Mouse (Mus musculus): ENCODE results near the gene Gm3233. TPM values are rescaled to one million over a fixed set of nuclear protein-coding genes. Genes with fewer than 3 reads are reported as not detected.
"Not testable (repeated sequence)": the region's sequence is repeated elsewhere in the genome, so short reads cannot be mapped to it uniquely, and the experiment has no call there.

Gene Gm3233
- polyA plus RNA-seq, 1 experiment, result not detected

GRCm38 (mm10) chr10:77794976-77795375 lies 35.5 kb upstream of the Gm3233 start, which contains the start of gene Gm9639:
Gene Gm9639 (minus strand): TSS chr10:77795076.
- H3K27me3 ChIP-seq (ENCODE audit: control insufficient read depth, insufficient read depth, insufficient read length), result peaks cover 14% of the 10 kb centered on the region
- H3K4me3 ChIP-seq, result no peak within 1 kb of the TSS
- H3K79me2 ChIP-seq (ENCODE audit: control insufficient read depth, insufficient read depth), result no peaks in the 10 kb centered on the region
- TF ChIP-seq POLR2A (IDR thresholded peaks at IDR 0.05; ENCODE audit: insufficient read length, low read depth) (no peak), SRF (IDR thresholded peaks at IDR 0.05; ENCODE audit: control insufficient read depth, insufficient read length, low read depth) (no peak), E2F4 (IDR thresholded peaks at IDR 0.05; ENCODE audit: insufficient read depth) (no peak), USF1 (IDR thresholded peaks at IDR 0.05; ENCODE audit: low read depth) (no peak), TCF3 (IDR thresholded peaks at IDR 0.05; ENCODE audit: insufficient read length, low read depth) (no peak), CEBPB (IDR thresholded peaks at IDR 0.05; ENCODE audit: insufficient read depth, poor library complexity, severe bottlenecking) (no peak), POLR2AphosphoS2 (IDR thresholded peaks at IDR 0.05; ENCODE audit: insufficient read length, low read depth) (no peak), MYOD1 (IDR thresholded peaks at IDR 0.05; ENCODE audit: control insufficient read depth in 1 of 3, insufficient read length in 2 of 3, low read depth in 2 of 3) (no peak)
- H3K36me3 ChIP-seq (ENCODE audit: control insufficient read depth, insufficient read depth), result no peaks in the 10 kb centered on the region
- no peak within 1 kb of the TSS for H3ac ChIP-seq (ENCODE audit: control insufficient read depth, insufficient read length)
- no peak within 1 kb of the TSS for H3K4me2 ChIP-seq (ENCODE audit: low read depth)

- H3K36me3 ChIP-seq (ENCODE audit: control insufficient read depth, insufficient read depth), result no peaks in the 10 kb centered on the region
- no peaks in the 10 kb centered on the region for H3K79me2 ChIP-seq (ENCODE audit: control insufficient read depth, insufficient read depth)
- TF ChIP-seq REST (IDR thresholded peaks at IDR 0.05; ENCODE audit: insufficient read depth, insufficient read length), result no peak
- peaks cover 6% of the 10 kb centered on the region for H3K27me3 ChIP-seq (ENCODE audit: control insufficient read depth, insufficient read depth, insufficient read length)
- no peak overlapping the region for H3K4me3 ChIP-seq
- H3ac ChIP-seq (ENCODE audit: control insufficient read depth, insufficient read length), result no peak overlapping the region
- H3K4me2 ChIP-seq (ENCODE audit: low read depth), result no peak overlapping the region
These were observed 29.1 kb upstream of the Gm3233 start for GRCm38 (mm10) chr10:77788621-77789020.

GRCm38 (mm10) chr10:77787876-77788275 lies 28.4 kb upstream of the Gm3233 start, which contains the start of gene Gm7137:
Gene Gm7137 (minus strand): TSS chr10:77788200.
- not testable (repeated sequence) for H3ac ChIP-seq (ENCODE audit: control insufficient read depth, insufficient read length); H3K4me2 ChIP-seq (ENCODE audit: low read depth); H3K4me3 ChIP-seq; H3K79me2 ChIP-seq (ENCODE audit: control insufficient read depth, insufficient read depth); H3K36me3 ChIP-seq (ENCODE audit: control insufficient read depth, insufficient read depth); H3K27me3 ChIP-seq (ENCODE audit: control insufficient read depth, insufficient read depth, insufficient read length)
- TF ChIP-seq MYOG (IDR thresholded peaks at IDR 0.05; ENCODE audit: control insufficient read depth in 1 of 3, insufficient read depth in 1 of 3, insufficient read length in 2 of 3, low read depth in 2 of 3) (peak in 1 of 3 experiments; percentile 45), TCF3 (IDR thresholded peaks at IDR 0.05; ENCODE audit: insufficient read length, low read depth) (peak; percentile 49), MYOD1 (IDR thresholded peaks at IDR 0.05; ENCODE audit: control insufficient read depth in 1 of 3, insufficient read length in 2 of 3, low read depth in 2 of 3) (peak in 2 of 3 experiments; percentile 16 to 56)

GRCm38 (mm10) chr10:77783396-77783795 lies 23.9 kb upstream of the Gm3233 start:
- not testable (repeated sequence) for H3K27me3 ChIP-seq (ENCODE audit: control insufficient read depth, insufficient read depth, insufficient read length); H3K4me3 ChIP-seq; H3ac ChIP-seq (ENCODE audit: control insufficient read depth, insufficient read length); H3K79me2 ChIP-seq (ENCODE audit: control insufficient read depth, insufficient read depth); H3K36me3 ChIP-seq (ENCODE audit: control insufficient read depth, insufficient read depth); H3K4me2 ChIP-seq (ENCODE audit: low read depth)

GRCm38 (mm10) chr10:77782442-77782841 lies 23.0 kb upstream of the Gm3233 start, which contains the start of gene Gm3250:
Gene Gm3250 (minus strand): TSS chr10:77782542.
- H3K4me3 ChIP-seq; H3K4me2 ChIP-seq (ENCODE audit: low read depth); H3K79me2 ChIP-seq (ENCODE audit: control insufficient read depth, insufficient read depth); H3ac ChIP-seq (ENCODE audit: control insufficient read depth, insufficient read length); H3K36me3 ChIP-seq (ENCODE audit: control insufficient read depth, insufficient read depth); H3K27me3 ChIP-seq (ENCODE audit: control insufficient read depth, insufficient read depth, insufficient read length): not testable (repeated sequence)

- H3K4me2 ChIP-seq (ENCODE audit: low read depth); H3K79me2 ChIP-seq (ENCODE audit: control insufficient read depth, insufficient read depth); H3K36me3 ChIP-seq (ENCODE audit: control insufficient read depth, insufficient read depth); H3K27me3 ChIP-seq (ENCODE audit: control insufficient read depth, insufficient read depth, insufficient read length); H3ac ChIP-seq (ENCODE audit: control insufficient read depth, insufficient read length); H3K4me3 ChIP-seq: not testable (repeated sequence)
These were observed 17.4 kb upstream of the Gm3233 start, which contains the start of gene Gm7138 for GRCm38 (mm10) chr10:77776844-77777243. Gene Gm7138 (minus strand): TSS chr10:77776944.

- not testable (repeated sequence) for H3K4me2 ChIP-seq (ENCODE audit: low read depth); H3K4me3 ChIP-seq; H3K36me3 ChIP-seq (ENCODE audit: control insufficient read depth, insufficient read depth)
These were observed 12.7 kb upstream of the Gm3233 start for GRCm38 (mm10) chr10:77772142-77772541.

GRCm38 (mm10) chr10:77771225-77771624 lies 11.7 kb upstream of the Gm3233 start, which contains the start of gene Gm3238:
Gene Gm3238 (minus strand): TSS chr10:77771325.
- not testable (repeated sequence) for H3K27me3 ChIP-seq (ENCODE audit: control insufficient read depth, insufficient read depth, insufficient read length); H3K79me2 ChIP-seq (ENCODE audit: control insufficient read depth, insufficient read depth); H3ac ChIP-seq (ENCODE audit: control insufficient read depth, insufficient read length)

More at GRCm38 (mm10) chr10:77772142-77772541, 12.7 kb upstream of the Gm3233 start:
- H3K79me2 ChIP-seq (ENCODE audit: control insufficient read depth, insufficient read depth); H3K27me3 ChIP-seq (ENCODE audit: control insufficient read depth, insufficient read depth, insufficient read length); H3ac ChIP-seq (ENCODE audit: control insufficient read depth, insufficient read length): not testable (repeated sequence)

More at GRCm38 (mm10) chr10:77771225-77771624, 11.7 kb upstream of the Gm3233 start, which contains the start of gene Gm3238:
- not testable (repeated sequence) for H3K4me2 ChIP-seq (ENCODE audit: low read depth); H3K36me3 ChIP-seq (ENCODE audit: control insufficient read depth, insufficient read depth); H3K4me3 ChIP-seq

Data from myocyte (in vitro differentiated cells).